Mouse (Mus musculus): Measurements from ENCODE around the gene Fto.

GRCm38 (mm10) chr8:91352598-91352997, 39.3 kb downstream of the Fto start:
- TF ChIP-seq POLR2A (IDR thresholded peaks at IDR 0.05; ENCODE audit: borderline replicate concordance, extremely low read depth, insufficient read depth, insufficient read length, poor library complexity, severe bottlenecking) (no peak), CTCF (IDR thresholded peaks at IDR 0.05; ENCODE audit: borderline replicate concordance, extremely low read depth, insufficient read depth, insufficient read length) (no peak)

All from brain, embryonic 14.5 days (tissue).